Comparison of ENCODE assay signal across 7 mouse cellular contexts in the genomic region with DNA sequence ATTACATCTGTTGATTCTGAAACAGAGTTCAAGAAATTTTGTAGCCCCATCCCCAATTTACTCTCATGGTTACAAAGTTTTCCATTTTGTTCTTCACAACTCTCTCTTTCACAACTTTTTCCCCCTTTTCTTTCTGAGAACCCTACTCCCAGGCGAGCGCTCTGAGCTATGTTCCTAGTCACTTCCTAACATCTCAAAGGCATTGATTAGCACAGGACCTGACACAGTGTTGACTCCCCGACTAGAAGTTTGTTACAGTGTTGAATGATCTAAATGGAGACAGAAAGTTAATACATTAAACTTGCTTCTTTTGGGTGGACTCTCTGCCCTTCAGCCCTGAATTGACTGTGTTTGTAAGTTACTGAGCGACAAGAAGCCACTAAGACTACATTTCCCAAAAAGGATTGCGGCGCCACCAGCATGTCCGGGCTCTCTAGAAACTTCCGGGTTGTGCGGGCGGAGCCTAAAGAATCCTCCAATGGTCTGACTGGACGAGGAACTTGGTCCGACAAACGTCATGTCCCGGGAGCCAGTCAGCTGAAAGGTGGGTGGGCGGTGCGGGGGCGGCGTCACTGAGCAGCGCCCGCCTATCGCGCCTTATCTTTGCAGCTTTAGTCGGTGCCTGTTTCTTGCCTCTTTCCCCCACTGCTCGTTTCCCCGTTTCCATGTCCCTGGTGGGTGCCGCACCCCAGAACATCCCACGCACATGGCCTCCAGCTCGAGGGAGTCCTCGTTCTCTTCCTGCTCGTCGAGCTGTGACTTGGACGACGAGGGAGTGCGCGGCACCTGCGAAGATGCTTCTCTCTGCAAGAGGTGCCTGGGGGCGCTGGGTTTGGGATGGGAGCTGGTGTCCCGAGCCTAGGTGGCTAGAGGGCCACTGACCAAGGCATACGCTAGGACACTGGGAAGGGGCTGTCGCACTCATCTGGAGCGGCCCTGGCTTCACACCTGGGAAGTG. TPM values are rescaled to one million over a fixed set of nuclear protein-coding genes. Genes with fewer than 3 reads are reported as not detected.
DNase-seq lines count a peak whose midpoint lies in the region; ATAC-seq and TF ChIP-seq lines count a peak whose summit lies in the region.

No protein-coding gene starts in this region.

- H3K9me3 ChIP-seq in embryonic facial prominence, embryonic 10.5 days, result no peaks in the 10 kb centered on the region
- H3K9me3 ChIP-seq in intestine, postnatal 0 days (ENCODE audit: control insufficient read depth), result no peaks in the 10 kb centered on the region
- H3K9me3 ChIP-seq in midbrain, embryonic 12.5 days, result no peaks in the 10 kb centered on the region

- TF ChIP-seq POLR2A in small intestine, adult 2 months (IDR thresholded peaks at IDR 0.05; ENCODE audit: low read depth, low read length), result peak; percentile 50; the same call in 1 of the 2 replicates

- WGBS in embryonic facial prominence, embryonic 10.5 days, result 4% methylated on average over 41 of the region's 41 CpGs
- WGBS in intestine, postnatal 0 days, result 4% methylated on average over 41 of the region's 41 CpGs
- WGBS in midbrain, embryonic 12.5 days, result 4% methylated on average over 41 of the region's 41 CpGs
- WGBS in small intestine, adult 2 months, result 5% methylated on average over 41 of the region's 41 CpGs

- peak; percentile 26; the same call in 1 of the 2 replicates for TF ChIP-seq CTCF in intestine, postnatal 0 days (IDR thresholded peaks at IDR 0.05; ENCODE audit: low read depth)
- TF ChIP-seq CTCF in small intestine, adult 2 months (IDR thresholded peaks at IDR 0.05; ENCODE audit: extremely low read depth, insufficient read length, insufficient replicate concordance, low read depth, low read length), result no peak; the same call in 1 of the 2 replicates

- peaks cover 21% of the 10 kb centered on the region for H3K4me1 ChIP-seq in embryonic facial prominence, embryonic 10.5 days
- H3K4me1 ChIP-seq in intestine, postnatal 0 days (replicated peaks; ENCODE audit: control insufficient read depth, insufficient read depth, low read length), result peaks cover 6% of the 10 kb centered on the region; the same call in 1 of the 2 replicates
- H3K4me1 ChIP-seq in midbrain, embryonic 12.5 days, result peaks cover 14% of the 10 kb centered on the region
- peaks cover 14% of the 10 kb centered on the region; the same call in 1 of the 2 replicates for H3K4me1 ChIP-seq in small intestine, adult 2 months (ENCODE audit: control insufficient read depth, insufficient read depth, insufficient read length, low read length)

- intact Hi-C loops in left cerebral cortex, postnatal 4 days (cut with DNase I), result no loop called here

- H3K27ac ChIP-seq in embryonic facial prominence, embryonic 10.5 days (replicated peaks), result peak overlapping the region; percentile 80
- peak overlapping the region; percentile 11; the same call in 1 of the 2 replicates for H3K27ac ChIP-seq in intestine, postnatal 0 days (ENCODE audit: low read depth, low read length)
- H3K27ac ChIP-seq in midbrain, embryonic 12.5 days (replicated peaks), result peak overlapping the region; percentile 52
- no peak overlapping the region for H3K27ac ChIP-seq in small intestine, adult 2 months (ENCODE audit: insufficient read depth, low read depth, low read length)

- H3K27me3 ChIP-seq in embryonic facial prominence, embryonic 10.5 days (replicated peaks; ENCODE audit: low read depth, poor library complexity, severe bottlenecking), result no peaks in the 10 kb centered on the region
- H3K27me3 ChIP-seq in intestine, postnatal 0 days (replicated peaks; ENCODE audit: control insufficient read depth, insufficient read depth, low read length), result no peaks in the 10 kb centered on the region
- no peaks in the 10 kb centered on the region for H3K27me3 ChIP-seq in midbrain, embryonic 12.5 days
- H3K27me3 ChIP-seq in small intestine, adult 2 months (ENCODE audit: control insufficient read depth, insufficient read depth, low read length), result no peaks in the 10 kb centered on the region

- peaks cover 5% of the 10 kb centered on the region; the same call in 1 of the 2 replicates for H3K36me3 ChIP-seq in embryonic facial prominence, embryonic 10.5 days (replicated peaks)
- H3K36me3 ChIP-seq in intestine, postnatal 0 days (ENCODE audit: control insufficient read depth, insufficient read depth), result no peaks in the 10 kb centered on the region
- H3K36me3 ChIP-seq in midbrain, embryonic 12.5 days, result no peaks in the 10 kb centered on the region
- no peaks in the 10 kb centered on the region for H3K36me3 ChIP-seq in small intestine, adult 2 months (ENCODE audit: control insufficient read depth, insufficient read depth, low read length)

- peak overlapping the region; percentile 90 for H3K4me2 ChIP-seq in intestine, postnatal 0 days (replicated peaks; ENCODE audit: low read depth)
- H3K4me2 ChIP-seq in midbrain, embryonic 12.5 days (replicated peaks), result peak overlapping the region; percentile 90

- peak; percentile 98 for ATAC-seq in intestine, postnatal 0 days
- peak; percentile 100 for ATAC-seq in midbrain, embryonic 12.5 days (ENCODE audit: low FRiP score, low read depth)

- peak overlapping the region; percentile 79 for H3K9ac ChIP-seq in intestine, postnatal 0 days (ENCODE audit: low read depth, low read length)
- H3K9ac ChIP-seq in midbrain, embryonic 12.5 days (replicated peaks), result peak overlapping the region; percentile 79

- DNase-seq in adrenal gland, postnatal 10 days, result peak; percentile 96
- DNase-seq in embryonic facial prominence, embryonic 10.5 days (ENCODE audit: low spot score), result peak; percentile 96
- peak; percentile 82 for DNase-seq in gonadal fat pad, adult 2 months (ENCODE audit: low read depth)
- DNase-seq in left cerebral cortex, postnatal 4 days, result peak; percentile 95

- peak overlapping the region; percentile 81 for H3K4me3 ChIP-seq in embryonic facial prominence, embryonic 10.5 days
- peak overlapping the region; percentile 76 for H3K4me3 ChIP-seq in intestine, postnatal 0 days (ENCODE audit: low read depth, low read length)
- H3K4me3 ChIP-seq in midbrain, embryonic 12.5 days, result peak overlapping the region; percentile 78
- H3K4me3 ChIP-seq in small intestine, adult 2 months (ENCODE audit: low read depth, low read length), result peak overlapping the region; percentile 85

RNA-seq across cellular contexts. Expression of a gene that starts 8.0 kb away (rescaled TPM):
- total RNA-seq in adrenal gland, postnatal 10 days (2021), result 10 to 100 TPM; 33.6 to 40.6 TPM
- polyA plus RNA-seq in embryonic facial prominence, embryonic 10.5 days (2016; fragmentation: Nextera tagmentation; extraction: Ambion mirVana), result 28.5 and 32.3 TPM in 2 replicates
- polyA plus RNA-seq in gonadal fat pad, adult 2 months (2012; rRNA removed), result 27.9 and 39.3 TPM in 2 replicates
- 17.2 and 18.0 TPM in 2 replicates for polyA plus RNA-seq in intestine, postnatal 0 days (2015; fragmentation: Nextera tagmentation; extraction: Ambion mirVana)
- total RNA-seq in left cerebral cortex, postnatal 4 days (2021), result 10 to 100 TPM; 13.1 to 17.0 TPM
- 24.7 and 25.7 TPM in 2 replicates for polyA plus RNA-seq in midbrain, embryonic 12.5 days (2016; fragmentation: Nextera tagmentation; extraction: Ambion mirVana)
- polyA plus RNA-seq in small intestine, adult 2 months (2012; rRNA removed), result 24.7 and 69.8 TPM in 2 replicates

RNA-seq across cellular contexts. Expression of a gene that starts 8.1 kb away (rescaled TPM):
- 10 to 100 TPM; 26.6 to 30.2 TPM for total RNA-seq in adrenal gland, postnatal 10 days (2021)
- 49.6 and 53.5 TPM in 2 replicates for polyA plus RNA-seq in embryonic facial prominence, embryonic 10.5 days (2016; fragmentation: Nextera tagmentation; extraction: Ambion mirVana)
- 54.1 and 57.4 TPM in 2 replicates for polyA plus RNA-seq in gonadal fat pad, adult 2 months (2012; rRNA removed)
- 36.2 and 41.5 TPM in 2 replicates for polyA plus RNA-seq in intestine, postnatal 0 days (2015; fragmentation: Nextera tagmentation; extraction: Ambion mirVana)
- total RNA-seq in left cerebral cortex, postnatal 4 days (2021), result 10 to 100 TPM; 87.9 to 93.3 TPM
- 62.3 and 64.0 TPM in 2 replicates for polyA plus RNA-seq in midbrain, embryonic 12.5 days (2016; fragmentation: Nextera tagmentation; extraction: Ambion mirVana)
- 21.5 and 21.6 TPM in 2 replicates for polyA plus RNA-seq in small intestine, adult 2 months (2012; rRNA removed)
